Mouse (Mus musculus) adrenal gland, postnatal 25 days (tissue): ENCODE measurements around the gene Ptprn2. TPM values are rescaled to one million over a fixed set of nuclear protein-coding genes. Genes with fewer than 3 reads are reported as not detected.

Experiments
- DNase-seq: peaks from one replicate; pipeline ENCODE4 v3.0.0; 2021; ENCODE audit warnings: mixed read lengths
- total RNA-seq: library from RNA; stranded (reverse); gene quantifications from 2 replicates; pipeline ENCODE4 v1.2.3, GENCODE M21; 2021

The Ptprn2 gene
- total RNA-seq, 1 experiment from 2014 or later, result 21.7 TPM

DNA sequence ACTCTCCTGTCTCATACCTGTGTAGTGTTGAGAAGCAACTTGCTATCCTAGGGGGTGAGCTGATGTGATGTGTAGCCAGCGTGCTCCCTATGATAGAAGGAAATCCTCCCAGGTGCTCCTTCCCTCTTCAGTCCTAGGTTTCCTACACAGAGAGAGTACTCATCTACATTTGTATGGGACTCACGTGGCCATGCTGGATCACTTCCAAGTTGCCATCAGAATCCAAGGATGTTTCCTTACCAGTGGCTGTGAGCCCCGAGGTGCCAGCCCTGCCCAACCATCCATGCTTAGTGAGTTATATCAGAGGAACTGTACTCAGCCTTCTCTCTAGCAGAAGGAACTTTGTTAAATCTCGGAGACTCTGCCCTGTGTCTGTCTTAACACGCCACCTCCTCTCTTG lies 729.4 kb downstream of the Ptprn2 start:
- no peak for DNase-seq

DNA sequence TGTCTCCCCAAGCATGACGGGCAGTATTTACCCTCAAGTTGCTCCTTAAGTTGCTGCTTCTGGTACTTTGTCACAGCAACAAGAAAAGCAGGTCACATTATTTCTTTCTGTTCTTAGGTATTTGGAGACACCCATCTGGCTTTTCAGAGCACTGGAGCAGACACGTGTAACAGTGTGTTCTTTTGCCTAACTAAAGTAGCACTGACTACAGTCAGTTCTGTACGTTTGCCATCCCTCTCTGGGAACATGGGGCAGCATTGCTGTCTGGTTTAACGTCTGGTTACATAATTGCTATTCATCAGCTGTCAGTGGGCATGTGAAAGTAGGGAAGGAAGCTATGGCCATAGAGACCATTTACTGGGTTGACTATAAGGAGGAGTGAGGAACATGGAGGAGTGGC lies 736.4 kb downstream of the Ptprn2 start:
- no peak for DNase-seq

DNA sequence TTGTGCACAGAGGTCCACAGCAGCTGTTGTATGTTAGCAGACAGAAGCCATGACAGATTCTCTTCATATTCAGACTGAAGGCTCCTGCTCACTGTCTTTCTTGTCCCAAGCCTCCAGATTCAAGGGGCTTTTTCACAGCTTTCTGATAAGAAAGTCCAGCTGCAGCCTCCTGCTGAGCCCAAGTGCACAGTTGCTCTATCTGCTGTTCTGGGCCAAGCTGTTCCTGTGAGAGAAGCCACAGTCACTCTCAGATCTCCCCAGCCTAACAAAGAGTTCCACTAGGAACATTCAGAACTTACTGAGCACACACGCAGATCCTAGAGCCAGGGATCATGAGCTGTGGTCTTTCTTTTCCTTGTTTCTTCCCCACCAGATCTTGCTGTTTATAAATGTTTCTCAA lies 738.5 kb downstream of the Ptprn2 start:
- DNase-seq, result no peak

DNA sequence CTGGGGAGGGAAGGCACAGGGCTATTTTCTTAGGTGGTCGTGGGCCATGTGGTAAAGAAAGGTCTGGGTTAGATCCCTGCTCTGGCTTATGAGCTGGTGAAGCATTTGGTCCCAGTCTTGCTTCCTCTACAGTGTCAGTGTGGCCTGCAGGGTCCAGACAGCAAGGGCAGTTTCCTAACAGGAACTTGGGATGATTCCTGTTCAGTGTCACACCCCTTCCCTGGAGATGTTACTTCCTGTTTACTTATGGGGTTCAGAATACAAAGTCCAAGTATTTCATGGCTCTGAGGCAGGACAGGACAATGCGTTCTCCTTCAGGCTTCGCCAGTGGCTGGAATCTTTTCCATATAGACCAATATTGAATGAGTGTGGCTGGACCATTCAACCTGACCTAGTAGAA lies 741.7 kb downstream of the Ptprn2 start:
- no peak for DNase-seq

DNA sequence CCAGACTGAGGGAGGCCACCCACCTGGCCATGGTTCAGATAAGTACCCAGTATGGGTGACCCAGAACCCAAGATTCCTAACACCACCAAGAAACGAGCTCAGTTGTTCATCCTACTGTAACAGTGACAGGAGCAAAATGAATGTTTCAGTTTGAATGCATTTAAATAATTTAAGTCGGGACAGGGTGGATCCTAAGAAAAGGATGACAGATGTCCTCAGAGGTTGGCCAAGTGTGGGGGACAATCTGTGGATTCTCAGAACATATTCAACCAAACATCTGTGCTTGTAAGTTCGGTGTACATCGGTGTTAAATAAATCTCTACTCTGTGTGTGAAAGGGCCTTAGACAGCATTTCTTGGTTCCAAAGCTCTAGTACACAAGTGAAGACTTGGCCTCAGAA lies 743.9 kb downstream of the Ptprn2 start:
- DNase-seq, result no peak

DNA sequence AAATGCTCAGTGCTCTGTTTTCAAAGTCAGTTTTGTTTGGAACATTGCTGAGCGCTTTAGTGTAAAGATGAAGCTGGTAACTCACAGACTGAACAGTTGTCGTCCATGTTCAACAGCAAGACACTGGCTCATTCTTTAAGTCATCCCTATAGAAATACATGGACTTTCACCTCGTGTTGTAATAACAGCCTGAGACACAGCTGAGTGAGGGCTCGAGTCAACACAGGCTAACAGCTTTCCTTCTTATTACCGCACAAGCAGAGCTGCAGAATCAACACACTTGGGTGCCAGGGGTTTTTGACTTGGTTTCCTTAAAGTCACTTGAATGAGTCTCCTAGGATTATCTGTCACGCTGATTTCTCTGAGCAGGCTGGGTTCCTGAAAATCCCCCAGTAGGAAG lies 744.8 kb downstream of the Ptprn2 start:
- DNase-seq, result no peak

DNA sequence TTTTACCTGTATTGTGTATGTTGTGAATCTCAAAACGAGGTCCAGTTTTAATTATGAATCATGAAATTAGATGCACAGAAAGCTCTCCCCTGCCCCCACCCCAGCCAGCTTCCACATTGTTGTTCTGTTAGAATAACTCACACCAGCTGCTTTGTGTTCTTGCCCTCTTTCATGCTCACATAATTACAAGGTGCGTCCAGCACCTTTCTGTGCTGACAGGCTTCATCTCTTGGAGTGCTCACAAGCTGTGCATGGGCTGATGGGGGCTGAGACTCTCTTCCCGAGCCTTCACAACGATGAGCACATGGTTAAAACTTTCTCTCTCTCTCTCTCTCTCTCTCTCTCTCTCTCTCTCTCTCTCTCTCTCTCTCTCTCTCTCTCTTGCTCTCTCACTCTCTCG lies 746.3 kb downstream of the Ptprn2 start:
- DNase-seq, result no peak

DNA sequence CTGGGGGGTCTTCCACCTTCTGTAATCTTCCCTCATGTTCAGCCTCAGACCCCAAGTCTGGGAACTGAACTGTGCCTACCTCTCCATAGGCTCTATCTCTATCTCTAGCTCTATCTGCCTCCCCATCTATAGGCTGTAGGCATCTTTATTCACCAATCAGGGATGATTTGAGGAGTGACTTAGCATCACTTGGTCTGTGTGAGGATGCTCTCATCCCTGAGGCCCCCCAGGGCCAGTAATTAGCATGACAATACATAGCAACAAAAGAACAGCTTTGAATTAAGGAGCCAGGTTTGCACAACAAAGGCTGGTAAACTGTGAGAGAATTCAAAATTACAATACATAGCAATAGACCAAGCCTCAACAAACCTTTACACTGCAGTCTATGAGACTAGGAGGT lies 749.6 kb downstream of the Ptprn2 start:
- no peak for DNase-seq

DNA sequence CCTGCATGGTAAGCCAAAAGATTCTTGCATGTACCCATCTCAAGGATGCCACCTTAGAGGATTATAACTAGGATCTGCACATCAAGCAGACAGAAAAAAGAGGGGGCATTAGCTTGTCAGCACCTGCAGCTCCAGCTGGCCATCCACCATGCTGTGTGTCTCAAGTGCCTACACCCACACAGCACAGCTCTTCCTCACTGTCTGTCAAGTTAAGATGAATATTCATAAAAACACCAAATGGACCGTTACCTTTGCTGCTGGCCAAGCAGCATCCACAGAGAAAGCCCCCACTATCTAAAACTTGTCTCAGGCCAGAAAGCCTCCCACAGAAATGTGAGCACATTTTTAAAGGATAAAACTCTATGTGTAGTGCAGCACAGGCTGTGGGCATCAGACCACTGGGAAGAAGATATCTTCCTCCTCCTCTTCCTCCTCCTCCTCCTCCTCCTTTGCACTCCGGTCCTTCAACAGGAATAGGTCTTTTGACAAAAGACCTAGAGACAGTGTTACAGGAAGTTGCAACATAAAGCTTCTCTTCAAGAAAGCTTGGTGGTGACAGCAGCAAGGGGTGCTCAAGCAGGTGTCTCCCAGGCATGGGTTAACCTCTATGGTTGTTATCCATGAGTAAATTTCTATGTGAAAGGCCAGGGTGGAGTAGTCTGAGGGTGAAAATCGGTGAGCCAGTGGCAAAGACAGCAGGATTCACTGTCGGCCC lies 750.7 kb downstream of the Ptprn2 start:
- DNase-seq, result no peak

DNA sequence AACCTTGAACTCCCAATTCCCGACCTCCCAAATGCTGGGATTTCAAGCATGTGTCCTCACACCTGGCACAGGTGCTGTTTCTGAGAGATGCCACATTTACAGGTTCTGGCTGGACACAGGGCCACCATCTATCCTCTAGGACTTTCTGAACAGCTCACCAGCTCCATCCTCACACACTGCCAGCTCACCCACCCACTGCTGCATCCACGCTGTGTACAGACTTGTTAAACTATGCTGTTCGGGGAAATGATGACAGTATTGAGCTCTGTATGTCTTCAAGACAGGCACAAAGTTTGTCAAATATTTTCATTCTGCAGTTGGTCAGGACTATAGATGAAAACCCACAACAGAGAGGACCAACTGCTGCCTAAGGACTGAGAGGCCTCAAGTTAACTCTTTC lies 751.5 kb downstream of the Ptprn2 start:
- DNase-seq, result no peak

DNA sequence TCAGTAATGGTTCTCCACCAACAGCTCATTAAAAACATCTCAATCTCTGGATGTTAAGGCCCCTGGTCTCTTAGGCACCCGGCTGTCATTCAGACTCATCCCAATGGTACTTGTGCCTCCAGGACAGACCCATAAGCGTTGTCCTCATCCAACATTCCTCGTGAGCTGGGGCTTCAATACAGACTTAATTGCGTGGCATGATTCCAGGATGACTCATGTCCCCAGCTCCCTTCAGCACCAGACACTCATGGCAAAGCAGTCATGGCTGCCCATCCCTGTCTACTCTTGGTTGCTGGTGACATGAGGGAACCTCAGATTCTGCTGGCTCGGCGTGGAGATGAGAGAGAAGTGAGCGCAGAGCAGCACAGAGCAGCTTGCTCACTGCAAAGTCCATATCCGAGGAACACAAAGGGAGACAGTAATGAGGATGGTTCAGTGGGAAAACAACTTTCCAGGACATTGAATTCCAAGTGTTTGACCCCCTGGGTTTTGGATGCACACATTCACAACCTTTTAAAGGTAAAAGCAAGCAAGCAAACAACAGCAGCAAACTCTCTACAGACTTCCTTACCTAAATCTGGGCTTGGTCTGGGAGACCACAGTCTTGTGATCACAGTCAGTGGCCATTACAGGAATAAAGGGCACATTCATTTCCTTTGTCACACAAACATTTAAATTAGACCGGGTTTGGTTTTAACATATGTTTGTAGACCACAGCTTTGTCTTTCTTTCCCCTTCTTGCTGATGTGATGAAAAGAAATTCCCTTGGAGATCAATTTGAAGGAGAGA lies 754.6 kb downstream of the Ptprn2 start:
- no peak for DNase-seq

DNA sequence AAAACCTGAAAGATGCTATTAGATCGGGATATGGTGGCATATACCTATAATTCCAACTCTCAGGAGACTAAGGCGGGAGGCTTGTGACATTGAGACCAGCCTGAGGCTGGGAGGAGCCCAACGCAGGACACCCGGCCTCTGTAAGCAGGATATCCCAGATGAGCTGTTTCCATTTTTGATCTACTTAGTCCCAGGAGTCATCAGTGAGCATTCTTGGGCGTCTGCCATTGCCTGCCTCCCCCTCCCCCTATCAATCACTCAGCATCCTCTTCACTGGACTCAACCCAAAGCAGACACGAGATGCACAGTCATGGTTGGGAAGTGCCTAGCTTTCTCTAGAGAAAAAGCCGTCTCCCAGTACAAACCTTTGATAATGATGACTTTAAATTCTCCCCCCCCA lies 756.7 kb downstream of the Ptprn2 start:
- peak; percentile 56 for DNase-seq

DNA sequence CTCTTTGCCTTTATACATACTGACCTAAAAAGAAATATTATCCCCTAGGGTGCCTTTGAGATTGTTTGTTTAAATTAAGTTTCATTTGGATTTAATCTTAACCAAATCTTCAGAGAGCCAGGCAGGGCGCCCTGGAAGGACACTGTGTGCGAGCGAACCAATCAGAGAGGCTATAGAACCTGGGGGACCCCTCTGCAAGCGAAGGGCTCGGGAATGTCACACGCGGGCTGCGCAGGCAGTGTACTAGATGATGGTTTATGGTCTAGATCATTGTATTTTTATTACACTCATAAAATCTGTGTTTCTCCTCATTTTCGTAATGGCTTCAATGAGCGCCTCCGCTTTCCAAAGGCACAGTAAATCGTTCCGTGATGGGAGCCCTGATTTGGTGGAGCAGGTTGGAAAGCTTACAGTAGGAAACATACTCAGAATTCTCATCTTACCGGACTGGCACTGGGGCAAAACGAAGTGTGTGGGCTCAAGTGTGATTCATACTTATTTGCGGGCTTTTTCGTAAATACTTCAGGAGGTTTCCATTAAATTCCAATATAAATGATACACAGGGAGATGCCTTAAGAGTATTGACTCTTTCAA lies 760.5 kb downstream of the Ptprn2 start:
- DNase-seq, result no peak

DNA sequence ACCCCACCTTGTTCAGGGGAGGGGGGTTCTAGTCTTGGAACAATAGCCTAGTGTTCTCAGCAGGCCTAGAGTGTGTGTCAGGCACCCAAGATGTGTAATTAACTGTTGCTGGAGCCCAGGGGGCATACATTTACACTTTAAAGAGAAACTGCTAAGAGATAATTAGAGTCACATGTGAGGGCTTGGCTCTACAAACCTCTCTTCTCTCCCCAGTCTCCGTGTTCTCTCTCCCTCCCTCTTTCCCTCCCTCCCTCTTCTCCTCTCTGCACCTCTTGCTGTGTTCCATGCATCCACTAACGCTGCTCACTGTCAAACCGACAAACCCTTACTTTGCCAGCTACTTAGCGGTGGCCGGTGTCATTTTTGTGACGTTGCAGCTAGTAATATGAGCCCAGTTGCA lies 764.9 kb downstream of the Ptprn2 start:
- DNase-seq, result no peak

DNA sequence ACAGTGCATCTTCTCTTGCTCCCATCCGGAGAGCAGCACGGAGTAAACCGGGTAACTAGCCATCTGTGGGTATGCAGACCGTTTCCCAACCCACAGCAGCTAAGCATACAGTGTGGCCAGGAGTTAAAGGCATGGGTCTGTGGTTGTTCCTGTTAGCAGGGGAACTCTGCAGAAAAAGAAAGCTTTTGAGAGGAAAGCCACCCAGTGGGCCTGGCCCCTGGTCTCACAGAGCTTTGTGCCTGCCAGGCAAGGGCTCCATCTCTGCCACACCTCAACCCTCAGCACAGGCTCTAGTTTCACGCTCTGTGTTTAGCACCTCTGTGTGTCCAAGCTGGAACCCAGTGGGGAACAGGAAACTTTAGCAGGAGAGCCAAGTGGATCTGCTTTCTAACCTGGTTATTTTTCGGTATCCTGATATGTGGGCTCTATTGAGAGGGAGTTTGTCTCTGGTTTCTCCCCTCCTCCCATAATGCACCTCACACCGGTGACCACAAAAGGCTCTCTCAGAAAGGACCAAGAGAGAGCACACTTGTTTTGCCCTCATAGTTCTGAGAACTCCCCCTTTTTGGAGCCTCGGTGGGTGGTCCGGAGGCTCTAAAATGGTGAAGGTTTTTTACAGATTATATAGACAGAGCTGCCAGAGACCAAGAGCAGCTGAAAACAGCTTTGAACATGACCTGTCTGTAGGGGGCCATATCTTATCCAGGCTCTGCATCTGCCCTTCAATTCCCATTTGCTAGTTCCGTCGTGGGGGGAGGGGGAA lies 766.3 kb downstream of the Ptprn2 start:
- DNase-seq, result no peak

DNA sequence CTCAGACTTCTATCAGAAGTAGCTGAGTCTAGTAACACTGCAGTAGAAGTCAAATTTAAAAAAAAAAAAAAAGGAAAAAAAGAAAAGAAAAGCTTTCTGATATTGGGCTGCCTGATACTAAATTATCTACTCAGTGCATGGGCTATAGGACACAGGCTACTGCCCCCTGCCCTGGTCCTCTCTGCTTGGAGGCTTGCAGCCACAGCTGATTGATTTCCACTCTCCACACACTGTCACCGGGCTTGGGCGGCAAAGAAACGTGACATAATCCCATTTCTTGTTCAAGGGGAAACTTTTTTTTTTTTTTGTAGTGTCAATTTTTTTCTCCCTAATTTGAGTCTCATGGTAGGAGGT lies 766.9 kb downstream of the Ptprn2 start:
- no peak for DNase-seq

DNA sequence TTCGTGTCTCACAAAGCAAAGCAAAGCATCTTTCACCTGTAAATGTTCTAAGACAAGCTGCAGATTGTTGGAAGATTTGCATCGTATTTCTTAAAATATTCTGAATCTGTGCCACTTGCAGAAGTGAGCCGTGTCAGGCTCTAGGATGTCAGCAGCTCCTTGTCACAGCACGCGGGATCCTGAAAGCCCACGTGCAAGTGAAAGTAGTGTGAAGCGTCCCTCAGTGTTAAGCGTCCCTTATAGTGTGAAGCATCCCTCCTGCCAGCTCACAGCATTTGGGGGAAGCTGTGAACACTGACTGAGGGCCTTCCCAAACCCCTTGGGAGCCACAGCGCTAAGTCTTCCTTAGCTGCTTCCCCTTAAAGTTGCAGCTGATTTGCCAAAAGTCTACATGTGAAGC lies 768.8 kb downstream of the Ptprn2 start:
- DNase-seq, result no peak

DNA sequence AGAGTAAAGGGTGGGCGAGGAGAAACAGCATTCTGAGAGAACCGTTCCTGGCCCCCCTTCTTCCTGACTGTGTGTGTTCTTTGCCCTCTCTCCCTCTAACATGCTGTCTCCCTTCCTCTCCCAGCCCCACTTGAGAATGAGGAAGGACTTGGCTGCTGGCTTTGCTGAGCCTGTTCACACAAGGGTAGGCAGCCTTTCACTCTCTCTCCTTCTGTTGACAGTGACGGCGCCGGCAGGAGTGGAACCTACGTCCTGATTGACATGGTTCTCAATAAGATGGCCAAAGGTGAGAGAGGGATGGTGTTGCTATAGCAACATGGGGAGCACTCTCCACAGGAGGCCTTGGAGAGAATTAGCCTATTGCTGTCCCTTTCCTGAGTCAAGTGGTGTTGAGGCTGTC lies 769.8 kb downstream of the Ptprn2 start:
- DNase-seq, result no peak

DNA sequence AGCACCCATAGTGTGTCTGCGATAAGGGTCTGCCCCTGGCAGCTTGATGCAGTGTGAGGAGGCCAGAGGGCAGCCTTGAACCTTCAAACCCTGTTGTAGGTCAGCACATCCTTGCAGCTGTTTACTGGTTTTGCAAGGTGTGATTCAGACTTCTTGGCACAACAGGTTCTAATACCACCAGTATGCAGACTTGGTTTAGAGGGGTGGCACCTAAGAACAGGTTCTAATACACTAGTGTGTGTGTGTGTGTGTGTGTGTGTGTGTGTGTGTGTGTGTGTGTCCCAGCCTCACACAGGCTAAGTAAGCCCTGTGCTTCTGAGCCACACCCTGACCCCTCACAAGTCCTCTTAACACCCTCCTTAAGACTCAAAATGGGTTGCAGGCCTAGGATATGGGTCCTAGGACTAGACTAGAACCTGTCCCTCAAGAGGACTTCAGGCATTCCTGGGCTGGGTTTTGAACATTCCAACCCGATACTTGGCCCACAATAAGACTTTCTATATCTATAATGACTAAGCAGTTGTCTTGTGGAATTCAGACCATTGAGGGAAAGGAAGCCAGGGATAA lies 770.3 kb downstream of the Ptprn2 start:
- no peak for DNase-seq

DNA sequence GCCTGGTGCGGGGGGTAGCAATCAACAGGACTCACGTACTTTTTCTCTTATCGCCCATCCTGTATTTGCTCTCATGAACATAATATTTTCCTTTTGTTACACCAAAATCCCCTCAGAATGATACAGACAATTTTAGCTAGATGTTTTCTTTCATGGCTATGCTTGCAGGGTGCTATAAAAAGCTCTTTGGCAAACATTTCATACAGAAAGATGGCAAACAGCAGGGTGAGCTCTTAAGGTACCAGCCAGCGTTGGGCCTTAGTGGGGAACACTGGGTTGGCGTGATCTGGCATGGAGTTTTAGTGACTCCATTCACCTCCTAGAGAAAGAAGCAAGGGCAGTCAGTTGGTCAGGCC lies 771.3 kb downstream of the Ptprn2 start:
- no peak for DNase-seq

DNA sequence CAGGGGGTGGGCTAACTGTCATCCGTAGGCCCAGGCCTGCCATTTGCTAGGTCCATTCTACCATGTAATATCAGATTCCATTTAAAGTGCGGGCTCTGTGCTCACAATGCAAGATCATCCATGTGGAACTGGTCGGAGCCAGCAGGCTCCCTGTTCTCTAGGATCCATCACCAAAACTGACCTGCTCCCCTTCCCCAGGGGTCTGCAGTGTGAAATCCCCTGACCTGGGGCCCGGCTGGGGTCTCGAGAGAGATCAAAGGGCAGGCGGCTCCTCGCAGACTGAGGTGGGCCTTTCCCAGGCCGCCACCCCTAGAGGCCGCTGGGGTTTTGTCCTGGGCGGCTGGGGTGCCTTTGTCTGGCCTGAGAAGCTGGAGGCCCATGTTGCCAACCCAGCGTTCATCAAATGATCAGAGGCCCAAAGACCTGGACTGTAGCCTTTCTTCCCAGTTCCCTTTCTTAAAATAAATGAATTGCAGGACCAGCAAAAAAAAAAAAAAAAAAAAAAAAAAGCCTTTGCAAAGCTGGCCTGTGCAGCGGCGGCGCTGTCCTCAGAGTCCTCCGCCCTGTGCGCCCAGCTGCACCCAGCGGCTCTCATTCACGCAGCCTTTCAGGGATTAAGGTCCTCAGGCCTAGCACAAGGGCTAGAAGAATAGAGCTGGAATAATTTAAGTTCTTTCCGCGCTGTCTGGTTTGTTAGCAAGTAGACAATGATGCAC lies 771.8 kb downstream of the Ptprn2 start:
- DNase-seq, result no peak

DNA sequence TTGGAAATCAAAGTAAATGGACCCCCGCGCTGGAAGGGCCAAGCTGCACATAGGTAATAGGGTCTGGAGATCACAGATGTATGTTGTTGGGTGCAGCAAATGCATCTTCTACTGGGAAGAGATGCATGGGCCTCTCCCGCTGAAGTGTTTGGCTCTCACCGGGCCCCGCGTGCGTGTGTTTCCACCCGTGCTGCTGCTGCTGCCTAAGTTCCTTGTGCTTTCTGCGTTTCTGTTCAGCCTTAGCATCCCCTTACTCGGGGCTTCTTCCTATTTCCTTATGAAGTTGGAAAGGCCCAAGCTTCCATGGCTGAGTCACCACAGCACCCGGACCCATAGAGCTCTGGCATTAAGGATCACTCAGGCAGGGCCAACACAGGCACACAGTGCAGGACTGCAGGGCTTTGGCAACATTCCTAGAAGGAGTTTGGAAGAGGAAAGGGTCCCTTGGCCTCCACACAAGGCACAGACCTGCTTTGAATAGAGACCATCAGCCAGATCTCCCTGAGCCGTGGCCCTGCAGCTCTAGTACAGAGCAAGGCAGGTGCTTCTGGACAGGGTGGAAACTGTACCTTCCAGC lies 772.5 kb downstream of the Ptprn2 start:
- DNase-seq, result no peak
